Mouse (Mus musculus) erythroblast, embryonic 14.5 days (primary cell): ENCODE results near the gene Ttc7. TPM values are rescaled to one million over a fixed set of nuclear protein-coding genes. Genes with fewer than 3 reads are reported as not detected.

Experiments used
- H3K27me3 ChIP-seq: 2 replicates; pipeline ENCODE4 v1.6.1; 2012; ENCODE audit warnings: inconsistent platforms; ENCODE audit not compliant: control insufficient read depth
- H3K36me3 ChIP-seq: 2 replicates; pipeline ENCODE4 v1.6.1; 2012; ENCODE audit warnings: mild to moderate bottlenecking, inconsistent platforms; ENCODE audit not compliant: control insufficient read depth
- H3K4me1 ChIP-seq: 2 replicates; pipeline ENCODE4 v1.6.1; 2012; ENCODE audit warnings: inconsistent platforms; ENCODE audit not compliant: control insufficient read depth
- H3K4me3 ChIP-seq: replicated peaks from 2 replicates; pipeline ENCODE3; 2012; ENCODE audit warnings: moderate library complexity, mild to moderate bottlenecking, inconsistent platforms
- H3K9me3 ChIP-seq: 2 replicates; pipeline ENCODE4 v1.6.1; 2012; ENCODE audit warnings: low read length, inconsistent platforms, mixed read lengths; ENCODE audit not compliant: control insufficient read depth
- GATA1 ChIP-seq: IDR thresholded peaks from 2 replicates; pipeline ENCODE4 v1.6.1; 2012; ENCODE audit warnings: low read length, inconsistent platforms, mixed read lengths
- TAL1 ChIP-seq: IDR thresholded peaks from 3 replicates; pipeline ENCODE4 v1.6.1; 2012; ENCODE audit warnings: low read length, inconsistent platforms, mixed read lengths
- polyA plus RNA-seq: library from polyadenylated mRNA; stranded (reverse); fragments of >175 nt; gene quantifications from 2 replicates; pipeline ENCODE4 v1.2.3, GENCODE M21; 2012

Ttc7 gene
- polyA plus RNA-seq, 1 experiment: 2.6 TPM

GRCm38 (mm10) chr17:87309073-87309788 lies 26.5 kb downstream of the Ttc7 start:
- no peak for TF ChIP-seq TAL1
- TF ChIP-seq GATA1: no peak
- peaks cover 2% of the 10 kb centered on the region; the same call in 1 of the 2 replicates for H3K4me1 ChIP-seq
- no peaks in the 10 kb centered on the region for H3K9me3 ChIP-seq
- peaks cover 83% of the 10 kb centered on the region for H3K36me3 ChIP-seq
- no peak overlapping the region for H3K4me3 ChIP-seq
- H3K27me3 ChIP-seq: no peaks in the 10 kb centered on the region

- TF ChIP-seq GATA1: no peak
- no peak for TF ChIP-seq TAL1
- Histone ChIP-seq H3K27me3 (no peaks in the 10 kb centered on the region), H3K9me3 (no peaks in the 10 kb centered on the region), H3K36me3 (peaks cover 80% of the 10 kb centered on the region), H3K4me3 (no peak overlapping the region), H3K4me1 (peaks cover 3% of the 10 kb centered on the region; the same call in 1 of the 2 replicates)
These were observed 27.8 kb downstream of the Ttc7 start for GRCm38 (mm10) chr17:87310497-87310896.

- no peaks in the 10 kb centered on the region for H3K27me3 ChIP-seq
- H3K9me3 ChIP-seq: no peaks in the 10 kb centered on the region
- no peak for TF ChIP-seq GATA1
- no peak for TF ChIP-seq TAL1
- peaks cover 77% of the 10 kb centered on the region for H3K36me3 ChIP-seq
- H3K4me1 ChIP-seq: peaks cover 3% of the 10 kb centered on the region; the same call in 1 of the 2 replicates
- no peak overlapping the region for H3K4me3 ChIP-seq
These were observed 29.7 kb downstream of the Ttc7 start for GRCm38 (mm10) chr17:87312351-87312750.

GRCm38 (mm10) chr17:87312924-87313870 lies 30.5 kb downstream of the Ttc7 start:
- TF ChIP-seq GATA1 (no peak), TAL1 (no peak)
- H3K9me3 ChIP-seq: no peaks in the 10 kb centered on the region
- no peaks in the 10 kb centered on the region for H3K27me3 ChIP-seq
- H3K4me3 ChIP-seq: no peak overlapping the region
- peaks cover 73% of the 10 kb centered on the region for H3K36me3 ChIP-seq
- peaks cover 3% of the 10 kb centered on the region; the same call in 1 of the 2 replicates for H3K4me1 ChIP-seq

GRCm38 (mm10) chr17:87314121-87314520 lies 31.4 kb downstream of the Ttc7 start:
- no peaks in the 10 kb centered on the region for H3K9me3 ChIP-seq
- H3K27me3 ChIP-seq: no peaks in the 10 kb centered on the region
- peaks cover 3% of the 10 kb centered on the region; the same call in 1 of the 2 replicates for H3K4me1 ChIP-seq
- no peak overlapping the region for H3K4me3 ChIP-seq
- H3K36me3 ChIP-seq: peaks cover 64% of the 10 kb centered on the region
- TF ChIP-seq TAL1: no peak
- no peak for TF ChIP-seq GATA1

GRCm38 (mm10) chr17:87314530-87314946 lies 31.9 kb downstream of the Ttc7 start:
- Histone ChIP-seq H3K9me3 (no peaks in the 10 kb centered on the region), H3K4me3 (no peak overlapping the region), H3K4me1 (peaks cover 3% of the 10 kb centered on the region; the same call in 1 of the 2 replicates), H3K27me3 (no peaks in the 10 kb centered on the region), H3K36me3 (peaks cover 60% of the 10 kb centered on the region)
- TF ChIP-seq TAL1 (no peak), GATA1 (no peak)

GRCm38 (mm10) chr17:87315021-87315531 lies 32.4 kb downstream of the Ttc7 start:
- peaks cover 3% of the 10 kb centered on the region; the same call in 1 of the 2 replicates for H3K4me1 ChIP-seq
- no peak for TF ChIP-seq TAL1
- no peak for TF ChIP-seq GATA1
- H3K9me3 ChIP-seq: no peaks in the 10 kb centered on the region
- H3K4me3 ChIP-seq: no peak overlapping the region
- no peaks in the 10 kb centered on the region for H3K27me3 ChIP-seq
- H3K36me3 ChIP-seq: peaks cover 56% of the 10 kb centered on the region

- Histone ChIP-seq H3K9me3 (no peaks in the 10 kb centered on the region), H3K4me3 (no peak overlapping the region), H3K27me3 (no peaks in the 10 kb centered on the region), H3K36me3 (peaks cover 59% of the 10 kb centered on the region), H3K4me1 (peaks cover 3% of the 10 kb centered on the region; the same call in 1 of the 2 replicates)
- TF ChIP-seq TAL1 (no peak), GATA1 (no peak)
These were observed 33.4 kb downstream of the Ttc7 start for GRCm38 (mm10) chr17:87315891-87316763.

- no peaks in the 10 kb centered on the region for H3K27me3 ChIP-seq
- H3K4me3 ChIP-seq: no peak overlapping the region
- H3K36me3 ChIP-seq: peaks cover 59% of the 10 kb centered on the region
- 0 out of 2 replicates have a peak, but pooled peaks cover 2% of the 10 kb centered on the region for H3K9me3 ChIP-seq
- TF ChIP-seq GATA1: no peak
- TF ChIP-seq TAL1: no peak
- H3K4me1 ChIP-seq: peaks cover 3% of the 10 kb centered on the region; the same call in 1 of the 2 replicates
These were observed 34.6 kb downstream of the Ttc7 start for GRCm38 (mm10) chr17:87317271-87317670.
